Mouse (Mus musculus) cerebellum, adult 8-10 months (tissue): ENCODE measurements around the gene Gli2.
A peak's percentile ranks its signal among the peaks of the same experiment; 100 is the strongest.

Source experiments
- DNase-seq: peaks from one replicate; pipeline ENCODE4 v3.0.0; 2022

The Gli2 gene

GRCm38 (mm10) chr1:118789468-118789867 is 264.0 kb downstream of the Gli2 start:
- peak; percentile 33 for DNase-seq

GRCm38 (mm10) chr1:118788813-118789212 is 264.6 kb downstream of the Gli2 start:
- DNase-seq = no peak

GRCm38 (mm10) chr1:118787486-118787885 is 265.9 kb downstream of the Gli2 start:
- DNase-seq = no peak
